Mouse (Mus musculus): ENCODE measurements around the gene Kcne4.
"Not testable (repeated sequence)": the region's sequence is repeated elsewhere in the genome, so short reads cannot be mapped to it uniquely, and the experiment has no call there.

- TF ChIP-seq POLR2A (IDR thresholded peaks at IDR 0.05; ENCODE audit: low read depth, low read length); CTCF (IDR thresholded peaks at IDR 0.05; ENCODE audit: extremely low read depth, insufficient read depth, insufficient read length, insufficient replicate concordance): not testable (repeated sequence)
Measured at GRCm38 (mm10) chr1:78784936-78785335, 31.6 kb upstream of the Kcne4 start.
